Mouse (Mus musculus) right cerebral cortex, postnatal 10 days (tissue): Measurements from ENCODE around the gene Sigmar1.
A peak's percentile ranks its signal among the peaks of the same experiment; 100 is the strongest.
"Not testable (repeated sequence)": the region's sequence is repeated elsewhere in the genome, so short reads cannot be mapped to it uniquely, and the experiment has no call there.

Source experiments
- DNase-seq, 2 experiments: peaks; one replicate each; pipeline ENCODE4 v3.0.0; 2021; ENCODE audit warnings: low spot score in 2 of 2

Sigmar1 gene

DNA sequence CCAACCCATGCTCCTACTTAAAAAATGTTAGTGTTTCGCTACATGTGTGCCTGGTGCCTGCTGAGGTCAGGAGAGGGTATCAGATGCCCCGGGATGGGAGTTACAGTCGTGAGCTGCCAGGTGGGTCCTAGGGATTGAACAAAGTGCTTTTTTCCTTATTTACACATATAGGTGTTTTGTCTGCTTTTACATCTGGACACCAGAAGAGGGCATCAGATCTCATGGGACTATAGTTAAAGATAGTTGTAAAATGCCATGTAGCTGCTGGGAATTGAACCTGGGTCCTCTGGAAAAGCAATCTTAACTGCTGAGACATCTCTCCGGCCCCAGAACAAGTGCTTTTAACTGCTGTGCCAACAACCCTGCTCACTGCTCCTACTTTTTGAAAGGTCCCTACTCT lies 45.7 kb downstream of the Sigmar1 start:
- no peak for DNase-seq

DNA sequence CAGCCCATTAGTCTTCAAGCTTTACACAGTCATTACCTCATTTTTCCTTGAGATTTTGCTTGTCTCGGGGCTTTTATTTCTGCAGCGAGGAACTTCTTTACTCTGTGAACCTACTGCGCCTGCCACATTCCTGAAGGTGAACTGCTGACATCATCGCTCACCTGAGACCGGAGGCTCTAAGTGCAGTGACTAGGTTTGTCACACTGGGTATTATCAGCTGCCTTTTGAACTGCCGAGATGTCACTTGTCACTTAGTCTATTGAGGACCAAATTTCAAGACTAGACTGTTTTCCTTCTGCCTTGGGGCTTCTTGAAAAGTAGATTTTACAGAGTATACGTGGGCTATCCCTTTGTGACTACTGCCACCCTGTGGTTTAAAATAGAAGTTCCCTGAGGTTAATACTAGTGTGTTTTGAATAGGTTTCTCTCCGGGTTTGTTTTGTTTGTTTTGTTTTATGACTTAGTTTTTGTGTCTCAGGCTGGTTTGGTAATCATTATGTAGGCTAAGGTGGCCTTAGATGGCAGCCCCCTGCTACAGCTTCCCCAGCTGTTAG lies 47.7 kb downstream of the Sigmar1 start:
- peak in 1 of 2 experiments; percentile 41 for DNase-seq

DNA sequence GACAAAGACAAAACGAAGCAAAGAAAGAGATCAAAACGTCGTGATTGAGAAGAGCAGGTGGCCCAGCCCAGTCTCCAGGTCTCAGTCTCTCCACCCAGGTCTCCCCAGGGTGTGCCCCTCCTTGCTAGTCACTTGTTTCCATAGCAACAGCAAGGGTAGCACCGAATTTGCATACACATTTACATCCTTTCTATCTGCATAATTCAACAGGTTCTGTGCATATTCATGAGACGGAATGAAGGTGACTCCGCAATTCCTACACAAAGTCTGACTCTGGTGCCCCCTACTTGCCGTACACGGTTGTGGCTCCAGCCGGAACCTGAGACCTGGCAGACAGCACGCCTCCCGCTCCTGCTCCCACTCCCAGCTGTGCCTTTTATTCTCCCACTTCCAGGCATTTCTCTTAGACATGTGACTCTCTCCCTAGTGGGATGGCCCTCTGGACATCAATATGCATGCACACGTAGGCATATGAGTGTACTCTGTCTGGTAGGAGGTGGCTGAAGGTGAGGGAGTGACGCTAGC lies 48.9 kb downstream of the Sigmar1 start:
- DNase-seq = peak; percentile 83 to 86

DNA sequence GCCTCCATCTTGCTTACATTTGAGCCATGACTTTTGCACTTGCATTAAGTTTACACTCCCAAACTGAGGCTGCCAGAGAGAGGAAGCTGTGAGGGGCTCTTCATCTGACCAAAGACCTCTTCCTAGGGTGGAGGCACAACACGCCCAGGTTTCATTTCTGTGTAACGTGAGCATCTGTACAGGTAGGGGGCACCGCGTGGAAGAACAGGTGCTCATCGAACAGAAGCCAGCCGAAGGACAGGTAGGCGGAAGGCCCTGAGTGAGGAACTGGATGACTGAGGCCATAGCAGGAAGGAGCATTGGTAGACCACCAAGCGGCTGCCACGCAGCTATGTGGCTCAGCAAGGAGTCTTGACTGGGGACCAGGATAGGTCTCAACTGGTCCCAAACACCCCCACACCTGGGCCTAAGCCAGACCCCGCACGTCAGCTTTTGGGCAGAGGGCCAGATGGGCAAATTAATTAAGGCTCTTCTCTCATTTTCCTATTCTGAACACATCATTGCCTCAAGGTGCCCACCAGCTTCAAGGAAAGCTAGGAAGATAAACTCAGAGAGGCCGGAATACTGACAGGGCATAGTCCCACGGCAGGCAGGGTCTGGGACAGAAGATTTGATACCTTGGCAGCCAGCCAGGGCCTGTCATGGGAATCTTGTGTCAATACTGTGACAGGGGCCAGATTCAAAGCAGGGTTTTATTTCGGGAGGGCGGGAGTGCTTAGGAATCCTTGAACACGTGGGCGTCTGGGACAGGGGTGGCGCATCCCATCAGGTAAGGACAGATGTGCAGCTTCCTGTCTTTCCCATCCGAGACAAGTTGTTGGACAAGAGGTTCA lies 49.8 kb downstream of the Sigmar1 start:
- DNase-seq = peak in 1 of 2 experiments; percentile 62

DNA sequence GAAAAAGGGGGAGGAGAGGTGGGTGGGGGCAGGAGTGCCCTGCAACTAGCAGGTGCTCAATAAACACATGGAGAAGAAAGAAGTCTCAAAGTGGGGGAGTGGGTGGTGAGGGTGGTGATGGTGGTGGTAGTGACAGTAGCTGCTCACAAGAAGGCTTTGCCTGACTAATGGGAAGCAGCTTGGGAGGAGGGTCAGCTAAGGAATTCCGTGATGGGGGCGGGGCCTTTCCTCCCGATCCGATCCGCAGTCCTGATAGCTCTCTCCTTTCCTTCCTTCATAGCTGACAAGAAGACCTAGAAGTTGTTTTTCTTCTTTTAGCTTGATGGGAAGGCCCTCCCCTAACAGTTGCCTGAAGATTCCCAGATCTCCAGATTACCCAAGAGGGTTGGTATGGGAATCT lies 51.3 kb downstream of the Sigmar1 start:
- DNase-seq = no peak

DNA sequence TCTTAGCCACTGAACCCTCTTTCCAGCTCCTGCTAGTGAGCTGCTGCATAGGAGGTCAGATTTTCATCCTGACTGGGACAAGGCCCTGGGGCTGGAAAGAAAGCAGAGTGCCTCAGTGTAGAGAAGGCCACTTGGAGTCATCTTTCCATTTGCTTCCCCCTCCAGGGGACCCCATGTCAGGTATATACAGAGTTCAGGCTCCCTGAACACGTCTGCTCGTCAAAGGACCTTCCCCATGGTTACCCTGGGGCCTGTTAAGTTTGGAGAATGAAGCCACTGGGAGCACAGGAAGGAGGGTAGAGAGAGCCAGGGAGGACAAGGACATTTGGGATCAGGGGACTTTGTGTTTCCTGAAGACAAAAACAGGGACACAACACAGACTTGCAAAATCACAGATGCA lies 53.7 kb downstream of the Sigmar1 start:
- DNase-seq = not testable (repeated sequence)

DNA sequence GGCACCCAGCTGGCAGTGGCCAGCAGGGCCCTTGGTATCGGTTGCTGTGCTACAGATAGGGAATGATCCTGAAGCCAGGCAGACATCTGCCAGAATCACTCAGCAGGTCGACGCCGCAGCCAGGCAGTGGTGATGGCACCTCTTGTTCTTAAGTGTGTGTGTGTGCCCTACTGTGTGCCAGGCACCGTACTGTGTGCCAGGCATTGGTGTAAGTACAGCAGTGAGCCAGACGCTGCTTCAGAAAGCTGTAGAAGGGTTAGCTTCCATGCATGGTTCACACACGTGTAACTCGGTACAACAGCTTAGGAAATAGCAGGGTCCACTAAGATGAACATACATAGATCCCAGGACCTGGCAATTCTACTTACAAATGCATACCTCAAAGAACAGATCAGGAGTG lies 55.7 kb downstream of the Sigmar1 start:
- DNase-seq = not testable (repeated sequence)

DNA sequence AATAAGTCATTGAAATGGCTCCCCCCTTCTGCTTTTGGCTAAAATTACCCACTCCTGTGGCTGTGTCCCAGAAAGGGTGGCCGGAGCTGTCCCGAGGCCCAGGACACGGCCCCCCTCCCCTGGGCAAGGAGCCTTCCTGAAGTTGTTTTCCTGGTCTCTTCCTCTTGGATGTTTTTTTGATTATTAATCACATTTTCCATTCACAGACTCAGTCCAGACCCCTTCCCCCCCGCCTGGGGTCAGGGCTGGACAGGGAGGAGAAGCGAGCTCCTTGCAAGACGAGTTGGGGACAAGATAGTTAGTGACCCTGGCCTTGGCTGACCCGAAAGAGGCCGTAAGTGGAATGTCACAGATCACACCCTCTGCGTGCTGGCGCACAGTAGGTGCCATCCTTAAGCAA lies 56.2 kb downstream of the Sigmar1 start, which contains the start of gene Il11ra1:
Gene Il11ra1 (plus strand): TSS at position 207 of the 400 bp plus-strand sequence.
- DNase-seq = not testable (repeated sequence)

DNA sequence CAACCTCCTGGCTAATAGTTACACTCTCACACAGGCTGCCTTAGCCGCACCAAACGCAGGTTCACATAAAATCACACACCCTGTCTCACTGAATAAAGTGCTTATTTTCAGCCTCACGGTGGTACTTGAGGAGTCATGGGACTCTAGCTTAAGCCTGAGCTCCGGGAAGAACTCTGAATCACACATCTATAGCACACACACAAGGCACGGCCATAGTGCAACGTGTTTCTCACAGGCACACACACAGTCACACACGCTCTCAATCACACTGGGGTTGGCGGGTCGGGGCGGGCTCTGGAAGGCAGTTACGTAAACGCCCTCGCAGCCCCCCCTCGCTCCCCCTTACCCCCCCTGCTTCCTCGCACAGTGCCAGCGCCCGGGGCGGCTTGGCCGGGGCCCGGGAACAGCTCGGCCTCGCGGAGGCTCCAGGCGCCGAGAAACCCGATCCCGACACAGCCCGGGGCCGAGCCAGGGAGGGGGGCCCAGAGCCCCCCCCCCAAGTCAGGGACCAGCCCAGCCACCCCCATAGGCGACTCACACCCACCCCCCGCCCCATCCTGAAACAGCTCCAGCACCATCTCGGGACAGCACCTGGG lies 57.4 kb downstream of the Sigmar1 start:
- peak in 1 of 2 experiments; percentile 38 for DNase-seq

DNA sequence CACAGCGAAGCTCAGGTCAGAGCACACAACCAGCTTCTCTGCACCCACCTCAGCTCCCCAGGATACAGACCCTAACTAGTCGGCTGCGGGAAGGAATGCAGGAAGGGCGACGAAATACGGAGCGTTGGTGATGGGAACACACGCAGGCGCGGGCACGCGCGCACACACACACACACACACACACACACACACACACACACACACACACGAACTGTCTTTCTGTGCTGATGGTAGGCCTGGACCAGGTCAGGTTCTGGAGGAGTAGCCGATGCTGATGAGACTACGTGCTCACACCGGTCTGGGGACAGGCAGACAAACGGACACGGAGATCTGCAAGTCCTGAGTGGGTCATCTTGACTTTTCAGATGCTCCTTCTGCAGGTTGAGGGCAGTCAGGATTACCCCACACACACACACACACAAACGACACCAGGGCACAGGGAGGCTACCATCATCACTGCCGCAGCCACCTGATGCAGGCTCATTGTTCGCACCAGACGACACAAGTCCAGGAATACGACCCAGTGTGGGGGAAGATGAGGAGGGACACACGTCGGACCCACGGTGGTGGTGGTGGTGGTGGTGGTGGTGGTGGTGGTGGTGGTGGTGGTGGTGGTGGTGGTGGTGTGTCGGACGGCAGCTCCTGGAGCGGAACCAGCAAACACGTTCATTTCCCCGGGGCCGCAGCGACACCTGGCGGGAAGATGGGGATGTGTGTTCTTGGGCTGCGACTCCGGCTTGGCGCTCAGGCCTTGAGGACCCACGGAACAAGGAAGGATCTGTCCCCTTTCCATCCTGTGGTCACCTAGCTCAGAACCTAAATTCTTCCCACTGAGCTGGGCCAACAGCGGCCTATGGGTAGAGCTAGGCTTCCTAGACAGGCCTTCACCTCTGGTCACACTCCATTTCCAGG lies 58.8 kb downstream of the Sigmar1 start, which contains the start of gene Cntfr:
Gene Cntfr (minus strand): TSS at position 160 of the 912 bp plus-strand sequence.
- DNase-seq = peak; percentile 86 to 91

DNA sequence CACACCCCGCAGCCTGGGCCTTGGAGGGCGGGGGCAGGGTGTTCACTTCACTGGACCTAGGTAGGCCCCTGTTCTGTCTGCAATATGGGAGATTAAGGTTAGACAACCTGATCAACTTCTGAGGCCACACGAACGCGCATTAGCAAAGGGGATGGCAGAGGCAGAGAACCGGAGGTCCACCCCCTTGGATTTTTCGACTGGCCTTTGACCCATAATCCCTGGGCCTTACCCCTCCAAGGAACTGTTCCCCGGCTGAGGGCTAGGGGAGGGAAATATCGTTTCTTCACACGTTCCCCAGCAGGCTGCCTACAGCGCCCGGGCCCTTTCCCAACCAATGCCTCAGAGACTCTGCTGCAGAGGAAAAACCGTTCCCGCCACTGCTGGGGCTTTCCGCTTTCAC lies 59.5 kb downstream of the Sigmar1 start:
- not testable (repeated sequence) for DNase-seq

DNA sequence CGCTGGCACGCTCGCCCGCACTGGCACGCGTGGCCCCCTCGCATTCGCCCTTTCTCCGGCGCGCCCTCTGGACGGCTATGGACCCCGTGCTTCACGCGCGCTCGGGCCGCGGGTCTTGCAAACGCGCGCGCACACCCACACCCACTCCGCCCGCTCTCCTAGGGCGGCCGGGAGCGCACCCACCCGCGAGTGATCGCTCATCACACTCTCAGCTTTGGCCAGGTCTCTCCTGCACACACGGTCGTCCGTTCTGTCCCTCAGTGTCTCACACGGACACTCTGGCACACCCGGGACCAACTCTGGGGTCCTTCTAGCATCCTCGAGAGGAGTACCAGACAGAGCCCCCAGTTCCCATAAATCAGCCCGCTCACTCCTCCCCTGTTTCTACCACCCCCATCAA lies 60.2 kb downstream of the Sigmar1 start:
- not testable (repeated sequence) for DNase-seq

DNA sequence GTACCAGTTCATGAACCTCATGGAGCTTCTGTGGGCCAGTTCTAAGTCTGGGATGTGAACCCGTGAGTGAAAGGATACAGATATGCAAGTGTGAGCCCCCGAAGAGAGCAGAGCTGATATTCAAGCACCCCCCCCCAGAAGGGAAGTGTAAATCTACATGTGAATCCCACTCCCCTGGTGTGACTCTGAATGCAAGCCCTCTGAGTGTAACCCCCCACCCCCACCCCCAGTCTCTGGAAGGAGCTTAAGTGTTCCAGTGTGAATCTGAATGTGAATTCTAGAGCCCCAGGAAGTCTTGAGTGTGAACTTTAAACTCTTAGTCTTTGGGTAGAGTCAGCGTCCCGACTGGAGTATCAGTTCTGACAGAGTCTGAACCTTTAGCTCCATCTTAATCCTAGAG lies 62.4 kb downstream of the Sigmar1 start:
- DNase-seq = not testable (repeated sequence)

DNA sequence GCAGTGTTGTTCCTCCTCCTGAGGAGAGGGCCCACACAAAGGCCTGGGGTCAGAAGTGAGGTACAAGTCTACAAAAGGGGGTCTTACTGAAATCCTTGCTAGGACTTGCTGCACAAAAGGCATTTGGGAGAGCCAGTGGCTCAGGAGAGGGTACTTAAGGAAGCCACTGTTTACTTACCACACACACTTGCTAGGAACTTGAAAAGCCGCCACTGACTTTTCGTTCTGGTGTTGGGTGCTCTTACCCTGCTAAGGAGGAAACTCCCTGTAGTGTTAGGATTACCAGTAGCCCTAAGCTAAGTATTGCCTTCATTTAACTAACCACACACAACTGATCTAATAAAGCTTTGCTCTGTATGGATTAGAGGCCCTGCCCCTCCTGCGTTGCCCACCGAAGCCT lies 65.9 kb downstream of the Sigmar1 start:
- DNase-seq = not testable (repeated sequence)

DNA sequence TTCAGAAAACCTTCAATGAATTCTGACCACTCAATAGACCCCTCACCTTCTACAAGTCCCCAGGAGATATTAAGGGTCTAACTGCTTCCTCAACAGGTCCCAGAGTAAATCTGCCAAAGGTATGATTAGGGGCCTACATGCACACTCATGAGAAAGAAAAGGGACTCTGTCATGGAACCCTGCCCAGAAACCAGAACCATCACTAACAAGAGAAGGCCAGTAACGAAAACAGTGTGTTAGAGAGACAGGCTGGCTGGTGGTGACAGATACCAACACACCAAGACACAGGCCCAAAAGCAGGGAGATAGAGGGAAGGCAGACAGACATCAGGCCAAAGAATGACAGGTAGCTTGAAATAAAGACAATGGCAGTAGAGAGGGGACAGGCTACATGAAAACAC lies 67.4 kb downstream of the Sigmar1 start:
- DNase-seq = not testable (repeated sequence)
